In the genomic region with DNA sequence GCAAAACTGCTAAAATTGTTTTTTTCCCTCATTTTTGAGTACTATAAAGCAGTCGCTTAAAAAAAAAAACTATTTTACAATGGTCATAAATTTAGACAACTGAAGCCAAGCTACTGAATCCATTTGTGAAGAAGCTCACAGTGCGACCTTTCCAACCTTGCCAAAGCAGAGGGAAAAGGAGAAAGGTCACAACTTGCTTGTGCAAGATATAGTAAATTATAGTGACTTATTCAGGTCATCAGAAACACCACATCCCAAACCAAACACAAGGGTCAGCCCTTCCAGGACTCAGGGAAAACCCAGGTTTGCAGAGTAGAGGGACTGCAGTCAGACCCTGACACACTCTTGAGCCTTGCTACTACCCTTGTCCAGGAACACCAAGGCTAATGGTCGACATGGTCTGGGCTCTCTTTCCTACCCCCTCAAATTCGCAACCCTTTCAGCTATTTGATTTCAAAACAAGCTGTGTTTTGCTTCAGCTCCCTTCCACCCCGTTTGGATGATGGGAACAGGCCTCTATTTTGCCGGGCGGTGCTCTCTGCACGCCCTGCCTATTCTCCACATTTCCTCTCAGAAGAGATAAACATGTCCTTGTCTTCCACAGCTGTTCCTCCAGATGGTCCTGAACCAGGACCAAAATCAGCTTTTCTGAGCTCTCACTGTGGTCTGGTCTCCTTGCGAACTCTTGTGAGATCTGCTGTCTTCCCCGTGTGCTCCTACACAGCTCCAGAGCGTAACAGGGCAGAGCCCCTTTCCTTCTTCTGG, we compare ENCODE assay signal across 9 mouse cellular contexts.
A peak's percentile ranks its signal among the peaks of the same experiment; 100 is the strongest.
DNase-seq lines count a peak whose midpoint lies in the region; ATAC-seq and TF ChIP-seq lines count a peak whose summit lies in the region.
"Had no signal": no experiment of that assay in that cellular context is flagged by ENCODE, and none has a peak within 500 bp of the region (broad histone marks: within the 10 kb centered on the region; RNA-seq: fewer than 3 reads in every experiment).

No protein-coding gene starts in this region.

- no peaks in the 10 kb centered on the region for H3K4me1 ChIP-seq in small intestine, adult 2 months (ENCODE audit: control insufficient read depth, insufficient read depth, insufficient read length, low read length)
- H3K4me1 ChIP-seq in liver, postnatal 0 days (ENCODE audit: insufficient read depth) = no peaks in the 10 kb centered on the region; the same call in 1 of the 2 replicates
- peaks cover 19% of the 10 kb centered on the region for H3K4me1 ChIP-seq in hindbrain, embryonic 13.5 days (replicated peaks)

- no peak overlapping the region for H3K4me2 ChIP-seq in liver, postnatal 0 days (ENCODE audit: low read depth, low read length)
- H3K4me2 ChIP-seq in hindbrain, embryonic 13.5 days = no peak overlapping the region

- peak overlapping the region; percentile 42 for H3K27ac ChIP-seq in small intestine, adult 2 months (ENCODE audit: insufficient read depth, low read depth, low read length)
- H3K27ac ChIP-seq in liver, postnatal 0 days (ENCODE audit: low read depth) = no peak overlapping the region
- H3K27ac ChIP-seq in hindbrain, embryonic 13.5 days = no peak overlapping the region
- H3K27ac ChIP-seq: macrophage had no signal

- no peak for TF ChIP-seq EP300 in liver, postnatal 0 days (IDR thresholded peaks at IDR 0.05; ENCODE audit: low read depth)

- intact Hi-C loops in left cerebral cortex, postnatal 10 days (cut with DNase I) = no loop called here

- no peak for TF ChIP-seq POLR2A in small intestine, adult 2 months (IDR thresholded peaks at IDR 0.05; ENCODE audit: low read depth, low read length)

- H3K27me3 ChIP-seq in small intestine, adult 2 months (ENCODE audit: control insufficient read depth, insufficient read depth, low read length) = no peaks in the 10 kb centered on the region; the same call in 1 of the 2 replicates
- no peaks in the 10 kb centered on the region for H3K27me3 ChIP-seq in liver, postnatal 0 days (ENCODE audit: insufficient read depth, low read length)
- H3K27me3 ChIP-seq in hindbrain, embryonic 13.5 days = no peaks in the 10 kb centered on the region

- H3K36me3 ChIP-seq in small intestine, adult 2 months (ENCODE audit: control insufficient read depth, insufficient read depth, low read length) = no peaks in the 10 kb centered on the region
- H3K36me3 ChIP-seq in liver, postnatal 0 days (replicated peaks; ENCODE audit: insufficient read depth, low read length) = no peaks in the 10 kb centered on the region
- no peaks in the 10 kb centered on the region for H3K36me3 ChIP-seq in hindbrain, embryonic 13.5 days

- TF ChIP-seq CTCF in small intestine, adult 2 months (IDR thresholded peaks at IDR 0.05; ENCODE audit: extremely low read depth, insufficient read length, insufficient replicate concordance, low read depth, low read length) = no peak
- TF ChIP-seq CTCF in liver, postnatal 0 days (IDR thresholded peaks at IDR 0.05; ENCODE audit: low read depth) = no peak

- no peak overlapping the region for H3K9ac ChIP-seq in liver, postnatal 0 days (replicated peaks)
- no peak overlapping the region for H3K9ac ChIP-seq in hindbrain, embryonic 13.5 days

- ATAC-seq in liver, postnatal 0 days = no peak
- no peak for ATAC-seq in hindbrain, embryonic 13.5 days (ENCODE audit: low FRiP score)

- H3K4me3 ChIP-seq in small intestine, adult 2 months (ENCODE audit: low read depth, low read length) = no peak overlapping the region
- H3K4me3 ChIP-seq in liver, postnatal 0 days (ENCODE audit: low read depth, low read length) = no peak overlapping the region
- no peak overlapping the region for H3K4me3 ChIP-seq in hindbrain, embryonic 13.5 days

- no peaks in the 10 kb centered on the region for H3K9me3 ChIP-seq in liver, postnatal 0 days (ENCODE audit: low read length)
- H3K9me3 ChIP-seq in hindbrain, embryonic 13.5 days = no peaks in the 10 kb centered on the region

- WGBS in small intestine, adult 2 months = 69% methylated on average over 11 of the region's 11 CpGs
- WGBS in liver, postnatal 0 days (ENCODE audit: insufficient replicate concordance) = 69% methylated on average over 11 of the region's 11 CpGs
- 85% methylated on average over 11 of the region's 11 CpGs for WGBS in hindbrain, embryonic 13.5 days

- DNase-seq in adrenal gland, adult 2 months = peak; percentile 40
- no peak for DNase-seq in adrenal gland, adult 8-10 months
- peak; percentile 14 for DNase-seq in urinary bladder, postnatal 14 days (ENCODE audit: low spot score)
- no peak for DNase-seq in urinary bladder, adult 2 months (ENCODE audit: low spot score)
- peak; percentile 34 to 43 for DNase-seq in left cerebral cortex, postnatal 10 days (ENCODE audit: extremely low spot score in 1 of 2, low spot score in 2 of 2)
- no peak for DNase-seq in liver, postnatal 0 days

Comparison
In these comparisons a context has a peak if more than half of its experiments do, and no peak if none do; other contexts are left out.
1. DNase-seq: peak in adrenal gland, adult 2 months (single experiment), urinary bladder, postnatal 14 days (single experiment) and left cerebral cortex, postnatal 10 days (2 of 2); none in adrenal gland, adult 8-10 months (single experiment), urinary bladder, adult 2 months (single experiment) and liver, postnatal 0 days (single experiment).